Mouse (Mus musculus) midbrain, postnatal 0 days (tissue): Measurements from ENCODE around the gene Ppef1. TPM values are rescaled to one million over a fixed set of nuclear protein-coding genes. Genes with fewer than 3 reads are reported as not detected.

ENCODE experiments used
- ATAC-seq: fragments of 200-750 bp; cut with Nextera tagmentation; 2 replicates; pipeline ENCODE4 v1.8.0; 2017; ENCODE audit warnings: moderate number of reproducible peaks, mild to moderate bottlenecking, moderate TSS enrichment, moderate library complexity; ENCODE audit not compliant: low FRiP score
- DNase-seq: peaks from one replicate; pipeline ENCODE4 v3.0.0-alpha.2; 2015; ENCODE audit warnings: low spot score
- H3K27ac ChIP-seq: fragments of 300-500 bp; sonication (generic); 2 replicates; pipeline ENCODE4 v1.5.1; 2014; ENCODE audit warnings: low read depth, mild to moderate bottlenecking, low read length, mixed read lengths
- H3K27me3 ChIP-seq: fragments of 300-500 bp; sonication (generic); 2 replicates; pipeline ENCODE4 v1.6.1; 2014; ENCODE audit warnings: low read length, control low read depth, mixed read lengths; ENCODE audit not compliant: insufficient read depth
- H3K36me3 ChIP-seq: fragments of 300-500 bp; sonication (generic); 2 replicates; pipeline ENCODE4 v1.6.1; 2014; ENCODE audit warnings: low read length, control low read depth, mixed read lengths; ENCODE audit not compliant: insufficient read depth
- H3K4me1 ChIP-seq: fragments of 300-500 bp; sonication (generic); 2 replicates; pipeline ENCODE4 v1.6.1; 2014; ENCODE audit warnings: mild to moderate bottlenecking, control low read depth, antibody characterized with exemption, low read length, mixed read lengths; ENCODE audit not compliant: insufficient read depth
- H3K4me2 ChIP-seq: fragments of 300-500 bp; sonication (generic); 2 replicates; pipeline ENCODE4 v1.6.1; 2014; ENCODE audit warnings: low read depth, mild to moderate bottlenecking, low read length, mixed read lengths; ENCODE audit not compliant: poor library complexity, severe bottlenecking
- H3K4me3 ChIP-seq: fragments of 300-500 bp; sonication (generic); 2 replicates; pipeline ENCODE4 v1.5.1; 2014; ENCODE audit warnings: low read depth, mild to moderate bottlenecking, low read length, moderate library complexity
- H3K9ac ChIP-seq: fragments of 300-500 bp; sonication (generic); replicated peaks from 2 replicates; pipeline ENCODE4 v1.6.1; 2014; ENCODE audit warnings: mild to moderate bottlenecking, low read length, moderate library complexity, mixed read lengths; ENCODE audit not compliant: poor library complexity, severe bottlenecking
- H3K9me3 ChIP-seq: fragments of 300-500 bp; sonication (generic); 2 replicates; pipeline ENCODE4 v1.6.1; 2016; ENCODE audit warnings: low read length, control low read depth
- CTCF ChIP-seq: IDR thresholded peaks from 2 replicates; pipeline ENCODE4 v1.5.1; 2016; ENCODE audit warnings: antibody characterized with exemption, mild to moderate bottlenecking
- WGBS: fragments of 180-500 bp; shearing (Covaris S2); extraction: QIAGEN DNeasy Blood & Tissue Kit; methylation state at CpG from one replicate; pipeline ENCODE4 v1.1.7; 2014; 5-methylcytosine and 5-hydroxymethylcytosine counted together
- polyA plus RNA-seq: library from polyadenylated mRNA; unstranded; fragments of >200 nt; fragmentation: Nextera tagmentation; extraction: Ambion mirVana; gene quantifications from 2 replicates; pipeline ENCODE4 v1.2.1, GENCODE M21; 2015
- total RNA-seq: library from RNA; depleted of rRNA; stranded (reverse); fragments of >200 nt; gene quantifications from 2 replicates; pipeline ENCODE4 v1.2.3, GENCODE M21; 2014

Ppef1 gene
- total and polyA plus RNA-seq, 2 experiments from 2014 or later = 0.22 to 0.84 TPM

- ATAC-seq = no peak
- H3K9me3 ChIP-seq = no peaks in the 10 kb centered on the region
- WGBS = 89% methylated on average over 2 of the region's 2 CpGs
- H3K4me3 ChIP-seq = no peak overlapping the region
- no peak overlapping the region for H3K4me2 ChIP-seq
- H3K9ac ChIP-seq = no peak overlapping the region
- no peaks in the 10 kb centered on the region for H3K36me3 ChIP-seq
- peaks cover 6% of the 10 kb centered on the region; the same call in 1 of the 2 replicates for H3K27me3 ChIP-seq
- TF ChIP-seq CTCF = no peak
- H3K27ac ChIP-seq = no peak overlapping the region
- H3K4me1 ChIP-seq = no peaks in the 10 kb centered on the region
- no peak for DNase-seq
These were observed 132.2 kb downstream of the Ppef1 start for GRCm38 (mm10) chrX:160603316-160603715.

DNA sequence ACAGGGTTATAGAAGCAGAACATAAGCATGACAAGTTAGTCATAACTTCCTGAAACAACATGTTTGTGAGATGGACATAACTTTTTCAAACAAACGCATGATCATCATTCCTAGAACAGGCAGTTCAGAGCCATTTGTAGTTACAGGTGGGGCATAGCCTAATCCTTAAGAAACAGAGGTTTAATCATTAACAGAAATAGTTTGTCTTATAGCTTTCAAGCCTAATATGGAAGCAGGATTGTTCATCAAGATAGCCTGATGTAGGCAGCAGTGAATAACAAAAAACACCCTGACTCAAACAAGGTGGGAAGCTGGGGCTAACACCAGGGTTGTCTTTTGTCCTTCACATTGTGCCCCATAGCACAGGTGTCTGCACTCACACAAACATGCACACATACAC is 132.8 kb downstream of the Ppef1 start:
- H3K27me3 ChIP-seq = peaks cover 6% of the 10 kb centered on the region; the same call in 1 of the 2 replicates
- no peak for ATAC-seq
- H3K4me3 ChIP-seq = no peak overlapping the region
- 86% methylated on average over 1 of the region's 1 CpGs for WGBS
- no peak overlapping the region for H3K4me2 ChIP-seq
- H3K9ac ChIP-seq = no peak overlapping the region
- no peaks in the 10 kb centered on the region for H3K4me1 ChIP-seq
- no peak overlapping the region for H3K27ac ChIP-seq
- no peaks in the 10 kb centered on the region for H3K36me3 ChIP-seq
- no peak for TF ChIP-seq CTCF
- H3K9me3 ChIP-seq = no peaks in the 10 kb centered on the region
- DNase-seq = no peak

DNA sequence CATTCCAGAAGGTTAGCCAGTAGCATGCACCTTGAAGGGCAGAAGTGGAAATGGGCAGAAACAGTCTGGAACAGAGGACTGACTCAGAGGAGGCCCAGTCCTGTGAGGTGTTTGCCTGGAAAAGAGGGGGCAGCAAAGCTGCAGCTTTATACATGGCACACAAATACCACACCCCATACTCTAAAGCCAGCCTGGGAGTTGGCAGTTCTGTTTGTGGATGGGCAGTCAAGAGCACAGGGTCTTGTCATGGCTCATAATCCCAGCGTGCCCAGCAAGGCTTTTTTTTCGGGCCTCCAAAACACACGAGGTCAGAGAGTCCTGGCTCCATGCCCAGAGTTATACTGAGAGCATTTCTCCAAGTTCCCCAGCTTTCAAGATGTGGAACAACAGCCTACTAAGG is 134.5 kb downstream of the Ppef1 start:
- Histone ChIP-seq H3K36me3 (no peaks in the 10 kb centered on the region), H3K27me3 (peaks cover 6% of the 10 kb centered on the region; the same call in 1 of the 2 replicates), H3K4me2 (no peak overlapping the region), H3K9me3 (no peaks in the 10 kb centered on the region), H3K9ac (no peak overlapping the region), H3K4me3 (no peak overlapping the region), H3K27ac (no peak overlapping the region), H3K4me1 (no peaks in the 10 kb centered on the region)
- no peak for TF ChIP-seq CTCF
- ATAC-seq (no peak), DNase-seq (no peak)
- WGBS = 34% methylated on average over 3 of the region's 3 CpGs

GRCm38 (mm10) chrX:160598562-160599458 is 136.8 kb downstream of the Ppef1 start:
- H3K9ac ChIP-seq = no peak overlapping the region
- no peak overlapping the region for H3K4me3 ChIP-seq
- no peak overlapping the region for H3K4me2 ChIP-seq
- WGBS = 50% methylated on average over 3 of the region's 3 CpGs
- H3K36me3 ChIP-seq = no peaks in the 10 kb centered on the region
- no peaks in the 10 kb centered on the region for H3K4me1 ChIP-seq
- no peak overlapping the region for H3K27ac ChIP-seq
- no peaks in the 10 kb centered on the region for H3K9me3 ChIP-seq
- ATAC-seq (peak; percentile 38; the same call in 1 of the 2 replicates), DNase-seq (peak; percentile 29)
- no peak for TF ChIP-seq CTCF
- peaks cover 6% of the 10 kb centered on the region; the same call in 1 of the 2 replicates for H3K27me3 ChIP-seq

DNA sequence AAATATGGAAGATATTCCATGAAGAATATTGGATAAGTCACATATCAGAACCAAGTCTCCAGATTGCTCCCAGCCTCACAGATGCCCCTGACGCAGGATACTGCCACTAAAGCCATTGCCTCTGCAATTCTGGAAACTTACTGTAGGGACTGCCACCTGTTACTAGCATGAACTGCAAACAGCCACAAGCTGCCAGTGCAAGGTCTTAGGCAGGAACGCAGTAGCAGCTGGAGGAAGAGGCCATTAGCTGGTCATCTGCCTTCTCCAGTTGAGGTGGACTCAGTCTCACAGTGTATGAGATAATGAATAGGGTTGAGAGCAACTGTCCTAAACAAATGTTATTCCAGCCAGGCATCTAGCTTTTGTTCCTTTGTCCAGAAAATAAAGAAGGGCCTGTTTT is 137.5 kb downstream of the Ppef1 start:
- H3K27me3 ChIP-seq = peaks cover 6% of the 10 kb centered on the region; the same call in 1 of the 2 replicates
- 72% methylated on average over 2 of the region's 2 CpGs for WGBS
- H3K27ac ChIP-seq = no peak overlapping the region
- ATAC-seq (no peak), DNase-seq (no peak)
- no peak overlapping the region for H3K4me2 ChIP-seq
- TF ChIP-seq CTCF = no peak
- no peaks in the 10 kb centered on the region for H3K36me3 ChIP-seq
- no peak overlapping the region for H3K9ac ChIP-seq
- no peaks in the 10 kb centered on the region for H3K4me1 ChIP-seq
- H3K9me3 ChIP-seq = no peaks in the 10 kb centered on the region
- no peak overlapping the region for H3K4me3 ChIP-seq

DNA sequence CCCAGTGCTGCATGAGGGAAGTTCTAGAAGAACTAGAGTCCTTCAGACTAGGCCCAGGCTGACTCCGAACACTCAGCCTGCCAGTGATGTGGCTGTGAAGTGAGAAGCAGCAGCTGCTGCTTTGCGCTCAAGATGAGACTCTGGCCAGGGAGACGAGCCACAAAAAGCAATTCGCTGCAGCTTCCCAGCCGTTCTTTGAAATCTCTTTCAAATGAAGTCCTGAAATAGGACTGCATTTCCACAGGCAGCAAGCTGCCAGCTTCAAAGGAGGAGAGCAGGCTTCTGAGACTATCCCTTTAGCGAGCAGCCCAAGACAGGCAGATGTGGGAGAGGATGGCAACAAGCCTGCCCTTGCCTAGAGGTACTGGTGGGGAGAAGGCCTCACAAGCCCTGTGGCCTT is 142.6 kb downstream of the Ppef1 start:
- no peak overlapping the region for H3K9ac ChIP-seq
- TF ChIP-seq CTCF = no peak
- 59% methylated on average over 6 of the region's 6 CpGs for WGBS
- no peaks in the 10 kb centered on the region for H3K36me3 ChIP-seq
- H3K4me2 ChIP-seq = no peak overlapping the region
- no peak overlapping the region for H3K4me3 ChIP-seq
- H3K27me3 ChIP-seq = no peaks in the 10 kb centered on the region
- no peak for ATAC-seq
- no peaks in the 10 kb centered on the region for H3K4me1 ChIP-seq
- 0 out of 2 replicates have a peak overlapping the region, but pooled peaks have one; percentile 18 for H3K27ac ChIP-seq
- H3K9me3 ChIP-seq = no peaks in the 10 kb centered on the region
- DNase-seq = no peak
